Mouse (Mus musculus) forebrain, postnatal 0 days (tissue): Measurements from ENCODE around the gene Apaf1. TPM values are rescaled to one million over a fixed set of nuclear protein-coding genes. Genes with fewer than 3 reads are reported as not detected.

Source experiments
- ATAC-seq: fragments of 200-750 bp; cut with Nextera tagmentation; 2 replicates; pipeline ENCODE4 v1.8.0; 2017; ENCODE audit warnings: mild to moderate bottlenecking, moderate library complexity
- DNase-seq: peaks from one replicate; pipeline ENCODE4 v3.0.0-alpha.2; 2015
- H3K27ac ChIP-seq: fragments of 300-500 bp; sonication (generic); 2 replicates; pipeline ENCODE4 v1.5.1; 2014; ENCODE audit warnings: low read depth, mild to moderate bottlenecking, antibody characterized with exemption, low read length, moderate library complexity, mixed read lengths
- H3K27me3 ChIP-seq: fragments of 300-500 bp; sonication (generic); 2 replicates; pipeline ENCODE4 v1.6.1; 2014; ENCODE audit warnings: mild to moderate bottlenecking, low read length, mixed read lengths; ENCODE audit not compliant: insufficient read depth
- H3K36me3 ChIP-seq: fragments of 300-500 bp; sonication (generic); 2 replicates; pipeline ENCODE4 v1.6.1; 2014; ENCODE audit warnings: mild to moderate bottlenecking, moderate library complexity; ENCODE audit not compliant: insufficient read depth
- H3K4me1 ChIP-seq: fragments of 300-500 bp; sonication (generic); 2 replicates; pipeline ENCODE4 v1.6.1; 2014; ENCODE audit warnings: antibody characterized with exemption; ENCODE audit not compliant: insufficient read depth
- H3K4me2 ChIP-seq: fragments of 300-500 bp; sonication (generic); 2 replicates; pipeline ENCODE4 v1.6.1; 2014; ENCODE audit warnings: low read depth, mild to moderate bottlenecking, moderate library complexity
- H3K4me3 ChIP-seq: fragments of 300-500 bp; sonication (generic); 2 replicates; pipeline ENCODE4 v1.5.1; 2014; ENCODE audit warnings: low read depth, low read length, mixed read lengths
- H3K9ac ChIP-seq: fragments of 300-500 bp; sonication (generic); 2 replicates; pipeline ENCODE4 v1.6.1; 2014; ENCODE audit warnings: mild to moderate bottlenecking
- H3K9me3 ChIP-seq: fragments of 300-500 bp; sonication (generic); 2 replicates; pipeline ENCODE4 v1.6.1; 2016; ENCODE audit warnings: low read length
- CTCF ChIP-seq: sonication (generic); IDR thresholded peaks from 2 replicates; pipeline ENCODE4 v1.5.1; 2016; ENCODE audit warnings: antibody characterized with exemption, control low read depth, low read depth
- WGBS: fragments of 180-500 bp; shearing (Covaris S2); extraction: QIAGEN DNeasy Blood & Tissue Kit; methylation state at CpG from one replicate; pipeline ENCODE4 v1.1.7; 2014; 5-methylcytosine and 5-hydroxymethylcytosine counted together
- polyA plus RNA-seq: library from polyadenylated mRNA; unstranded; fragments of >200 nt; fragmentation: Nextera tagmentation; extraction: Ambion mirVana; gene quantifications from 2 replicates; pipeline ENCODE4 v1.2.1, GENCODE M21; 2015
- total RNA-seq: library from RNA; depleted of rRNA; stranded (reverse); fragments of >200 nt; gene quantifications from 2 replicates; pipeline ENCODE4 v1.2.3, GENCODE M21; 2014

Gene Apaf1
- total and polyA plus RNA-seq, 2 experiments from 2014 or later = 16.7 to 45.7 TPM

DNA sequence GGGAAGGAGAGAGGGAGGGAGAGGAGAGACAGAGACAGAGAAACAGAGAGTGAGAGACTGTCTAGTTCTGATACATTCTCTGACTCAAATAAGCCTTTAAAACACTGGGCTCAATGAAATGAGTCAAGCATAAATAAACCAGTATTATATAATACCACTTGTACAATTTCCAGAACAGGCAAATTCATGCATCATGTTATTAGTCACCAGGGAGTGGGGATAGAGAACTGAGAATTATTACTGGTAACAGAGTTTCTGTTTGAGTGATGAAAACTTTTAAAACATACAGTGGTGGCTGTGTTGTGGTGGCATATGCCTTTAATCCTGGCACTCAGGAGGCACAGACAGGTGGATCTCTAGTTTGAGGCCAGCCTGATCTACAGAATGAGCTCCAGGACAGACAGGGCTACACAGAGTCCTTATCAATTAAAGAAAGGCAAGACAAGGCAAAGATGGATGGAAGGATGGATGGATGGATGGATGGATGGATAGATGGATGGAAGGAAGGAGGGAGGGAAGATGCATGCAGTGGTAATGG lies 53.5 kb downstream of the Apaf1 start:
- Histone ChIP-seq H3K36me3 (peaks cover 10% of the 10 kb centered on the region; the same call in 1 of the 2 replicates), H3K4me2 (no peak overlapping the region), H3K4me3 (no peak overlapping the region), H3K9me3 (no peaks in the 10 kb centered on the region), H3K4me1 (no peaks in the 10 kb centered on the region), H3K9ac (no peak overlapping the region), H3K27ac (no peak overlapping the region), H3K27me3 (no peaks in the 10 kb centered on the region)
- no peak for TF ChIP-seq CTCF
- DNase-seq (no peak), ATAC-seq (no peak)

DNA sequence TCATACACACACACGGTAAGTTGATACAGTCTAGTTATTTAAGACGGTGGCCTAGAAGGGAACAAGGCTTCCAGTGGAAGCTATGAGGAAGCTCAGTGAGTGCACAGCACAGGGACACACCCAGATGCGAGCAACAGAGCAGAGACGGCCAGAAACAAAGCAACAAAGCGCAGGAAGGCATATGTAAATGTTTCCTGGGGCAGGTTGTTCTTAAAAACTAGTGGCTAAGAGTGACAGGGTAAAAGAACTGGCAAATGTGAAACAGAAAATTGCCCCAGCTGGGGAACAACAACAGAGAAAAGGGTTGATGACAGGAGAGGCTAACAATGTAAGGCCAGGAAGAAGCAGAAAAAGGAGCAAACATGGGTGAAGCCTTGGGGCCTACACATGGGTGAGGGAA lies 54.6 kb downstream of the Apaf1 start:
- no peak for TF ChIP-seq CTCF
- peaks cover 10% of the 10 kb centered on the region; the same call in 1 of the 2 replicates for H3K36me3 ChIP-seq
- H3K27ac ChIP-seq = no peak overlapping the region
- WGBS = 80% methylated on average over 5 of the region's 5 CpGs
- no peaks in the 10 kb centered on the region for H3K27me3 ChIP-seq
- H3K4me1 ChIP-seq = no peaks in the 10 kb centered on the region
- ATAC-seq = no peak
- no peak overlapping the region for H3K4me3 ChIP-seq
- H3K9ac ChIP-seq = no peak overlapping the region
- H3K4me2 ChIP-seq = no peak overlapping the region
- DNase-seq = no peak
- H3K9me3 ChIP-seq = no peaks in the 10 kb centered on the region

DNA sequence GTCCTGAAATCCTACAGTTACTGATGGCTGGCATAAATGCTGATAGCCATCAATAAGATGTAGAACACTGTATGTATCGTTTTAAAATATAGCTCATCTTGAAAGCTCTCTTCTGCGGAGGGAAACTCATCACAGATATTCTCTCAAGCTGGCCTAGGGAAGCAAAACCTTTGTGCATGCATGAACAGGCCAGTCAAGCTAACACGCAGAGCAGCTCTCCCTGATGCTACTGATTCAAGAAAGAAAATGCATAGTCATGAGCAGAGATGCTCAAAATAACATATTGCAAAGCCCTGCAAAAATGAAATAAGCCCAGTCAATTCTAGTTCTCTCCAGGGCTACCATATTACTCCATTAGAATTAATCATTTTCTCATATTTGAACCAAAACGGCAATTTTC lies 55.1 kb downstream of the Apaf1 start:
- no peaks in the 10 kb centered on the region for H3K27me3 ChIP-seq
- DNase-seq (no peak), ATAC-seq (no peak)
- H3K4me3 ChIP-seq = no peak overlapping the region
- H3K4me1 ChIP-seq = no peaks in the 10 kb centered on the region
- WGBS = 92% methylated on average over 4 of the region's 4 CpGs
- H3K9me3 ChIP-seq = no peaks in the 10 kb centered on the region
- no peak for TF ChIP-seq CTCF
- H3K4me2 ChIP-seq = no peak overlapping the region
- no peak overlapping the region for H3K9ac ChIP-seq
- H3K36me3 ChIP-seq = peaks cover 10% of the 10 kb centered on the region; the same call in 1 of the 2 replicates
- H3K27ac ChIP-seq = no peak overlapping the region

DNA sequence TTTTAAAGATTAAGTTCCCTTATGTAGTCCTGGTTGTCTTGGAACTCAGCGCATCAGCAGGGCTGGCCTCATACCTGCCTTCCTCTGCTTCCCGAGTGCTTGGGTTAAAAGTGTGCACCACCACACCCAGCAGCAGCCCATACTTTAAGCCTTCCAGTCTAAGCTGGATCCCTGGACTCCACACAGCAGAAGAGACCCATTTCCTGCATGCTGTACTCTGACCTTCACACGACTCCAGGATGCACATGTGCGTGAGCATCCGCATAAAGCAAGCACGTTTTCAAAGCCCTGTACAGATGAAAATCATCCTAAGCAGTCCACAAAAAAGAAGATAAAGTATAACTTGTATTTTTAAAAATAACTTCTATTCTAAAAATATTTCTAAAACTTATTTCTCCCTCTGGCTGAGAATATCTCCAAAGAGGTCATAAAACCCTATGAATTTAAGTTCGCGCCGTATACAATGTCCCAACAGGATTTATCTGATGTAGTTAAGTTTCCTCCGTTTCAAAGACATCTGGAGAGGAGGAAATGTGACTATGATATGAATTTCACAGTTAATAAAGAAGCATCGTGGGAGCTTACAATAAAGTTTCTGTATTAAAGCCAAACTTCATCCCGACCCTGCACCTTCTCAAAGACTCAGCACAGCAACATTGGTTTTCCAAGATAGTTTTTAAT lies 76.6 kb downstream of the Apaf1 start:
- Histone ChIP-seq H3K4me3 (no peak overlapping the region), H3K4me2 (no peak overlapping the region), H3K9me3 (no peaks in the 10 kb centered on the region), H3K9ac (no peak overlapping the region), H3K4me1 (no peaks in the 10 kb centered on the region), H3K27me3 (no peaks in the 10 kb centered on the region), H3K27ac (no peak overlapping the region), H3K36me3 (no peaks in the 10 kb centered on the region; the same call in none of the 2 replicates)
- DNase-seq (no peak), ATAC-seq (no peak)
- WGBS = 90% methylated on average over 12 of the region's 12 CpGs
- TF ChIP-seq CTCF = no peak

DNA sequence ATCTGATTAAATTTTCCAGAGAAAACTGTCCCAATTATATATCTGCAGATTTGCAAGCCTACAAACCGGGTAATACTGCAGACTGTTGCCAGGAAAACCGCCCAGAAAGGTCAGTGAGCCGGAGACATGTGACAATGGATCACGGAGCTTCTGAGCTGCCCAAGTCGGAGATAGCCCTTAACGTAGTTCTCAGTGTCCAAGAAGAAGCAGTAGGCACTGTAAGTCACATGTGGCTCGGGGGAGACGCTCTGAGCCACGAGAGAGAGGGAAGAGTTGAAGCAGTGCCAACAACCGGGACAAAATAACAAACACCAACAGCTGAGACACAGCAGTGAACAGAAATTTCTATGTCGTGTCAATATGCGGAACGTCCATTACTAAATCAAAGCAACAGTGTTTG lies 81.1 kb downstream of the Apaf1 start:
- Histone ChIP-seq H3K27me3 (no peaks in the 10 kb centered on the region), H3K9ac (no peak overlapping the region), H3K27ac (no peak overlapping the region), H3K4me2 (no peak overlapping the region), H3K4me3 (no peak overlapping the region), H3K9me3 (no peaks in the 10 kb centered on the region), H3K36me3 (peaks cover 5% of the 10 kb centered on the region; the same call in 1 of the 2 replicates), H3K4me1 (no peaks in the 10 kb centered on the region)
- no peak for TF ChIP-seq CTCF
- WGBS = 38% methylated on average over 13 of the region's 13 CpGs
- DNase-seq = peak; percentile 64
- peak; percentile 50; the same call in 1 of the 2 replicates for ATAC-seq

DNA sequence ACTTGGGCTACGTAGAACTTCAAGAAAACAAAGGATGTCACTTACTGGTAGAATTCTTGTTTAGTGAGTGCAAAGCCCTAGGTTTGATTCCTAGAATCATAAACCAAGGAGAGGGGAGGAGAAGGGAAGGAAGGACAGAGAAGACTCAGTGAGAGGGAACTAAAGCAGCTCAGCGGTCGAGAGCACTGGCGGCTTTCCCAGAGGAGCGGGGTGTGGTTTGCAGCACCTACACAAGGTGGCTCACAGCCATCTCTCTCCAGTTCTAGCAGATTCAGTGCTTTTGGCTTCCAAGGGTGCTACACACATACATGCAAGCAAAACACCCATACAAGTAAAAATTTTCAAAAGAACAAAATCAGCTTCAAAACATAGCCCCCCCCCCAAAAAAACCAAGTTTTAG lies 82.7 kb downstream of the Apaf1 start:
- ATAC-seq = no peak
- Histone ChIP-seq H3K27me3 (no peaks in the 10 kb centered on the region), H3K4me3 (no peak overlapping the region), H3K9me3 (no peaks in the 10 kb centered on the region), H3K4me2 (no peak overlapping the region), H3K9ac (no peak overlapping the region), H3K27ac (no peak overlapping the region), H3K36me3 (peaks cover 13% of the 10 kb centered on the region), H3K4me1 (no peaks in the 10 kb centered on the region)
- 55% methylated on average over 5 of the region's 5 CpGs for WGBS
- no peak for DNase-seq
- TF ChIP-seq CTCF = no peak

DNA sequence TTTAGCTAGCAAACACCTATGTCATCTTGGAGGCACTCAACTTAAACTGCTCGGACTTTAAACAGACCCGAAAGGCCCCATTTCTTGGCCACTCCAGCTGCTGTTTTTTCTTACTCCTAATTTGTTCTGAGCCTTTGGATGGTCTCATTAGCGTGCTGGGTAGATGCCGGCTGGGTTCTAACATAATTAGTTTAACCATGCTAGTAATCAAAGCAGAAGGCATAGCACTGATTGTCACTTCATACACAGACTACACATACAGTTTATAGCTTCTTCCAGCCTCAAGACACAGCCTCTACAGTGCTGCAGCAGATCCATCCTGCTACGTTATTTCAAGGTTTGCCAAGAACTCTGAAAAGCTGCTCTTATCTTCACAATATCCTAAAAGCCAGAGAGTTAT lies 88.7 kb downstream of the Apaf1 start:
- H3K4me1 ChIP-seq = no peaks in the 10 kb centered on the region
- H3K36me3 ChIP-seq = peaks cover 24% of the 10 kb centered on the region
- H3K27me3 ChIP-seq = no peaks in the 10 kb centered on the region
- WGBS = 26% methylated on average over 5 of the region's 5 CpGs
- DNase-seq = no peak
- no peak for TF ChIP-seq CTCF
- ATAC-seq = peak; percentile 73
- H3K9me3 ChIP-seq = no peaks in the 10 kb centered on the region
- H3K9ac ChIP-seq = no peak overlapping the region
- H3K27ac ChIP-seq = no peak overlapping the region
- no peak overlapping the region for H3K4me2 ChIP-seq
- H3K4me3 ChIP-seq = no peak overlapping the region
